Mouse (Mus musculus): ENCODE measurements around the gene Zbtb16. TPM values are rescaled to one million over a fixed set of nuclear protein-coding genes. Genes with fewer than 3 reads are reported as not detected.
A peak's percentile ranks its signal among the peaks of the same experiment; 100 is the strongest.

Zbtb16 gene
- total RNA-seq, 1 experiment: 0.36 TPM

DNA sequence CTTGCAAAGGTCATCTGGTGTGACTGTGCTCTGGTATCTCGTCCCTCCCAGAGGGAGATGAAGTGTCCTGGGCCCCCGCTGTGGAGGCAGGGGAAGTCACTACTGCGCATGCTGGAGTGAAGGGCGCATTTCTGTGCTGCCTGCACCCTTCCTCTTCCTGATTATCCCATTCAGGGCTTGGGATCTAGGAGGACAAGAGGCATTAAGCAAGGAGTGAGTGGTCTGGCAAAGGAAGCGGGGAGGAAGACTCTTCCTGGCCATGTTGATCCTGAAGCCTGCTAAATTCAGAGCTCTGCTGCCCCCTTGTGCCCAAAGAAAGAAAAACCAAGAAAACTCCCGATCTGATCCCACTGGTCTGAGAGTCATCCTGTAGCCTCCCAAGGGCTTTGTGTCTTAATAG is 217.4 kb downstream of the Zbtb16 start:
- in situ Hi-C loops (cut with MboI; ENCODE audit: low sequenced_read_pairs in 2 of 2, unreplicated experiment in 2 of 2): no loop called here
- H3K9ac ChIP-seq (ENCODE audit: insufficient read depth, low read depth, low read length, poor library complexity, severe bottlenecking): no peak overlapping the region
- H3K36me3 ChIP-seq (ENCODE audit: control insufficient read depth, insufficient read depth, low read length, poor library complexity, severe bottlenecking): no peaks in the 10 kb centered on the region
- no peak for TF ChIP-seq HCFC1 (IDR thresholded peaks at IDR 0.05; ENCODE audit: borderline replicate concordance, insufficient read depth, low read length)
- peak; percentile 68 for TF ChIP-seq ZC3H11A (IDR thresholded peaks at IDR 0.05; ENCODE audit: borderline replicate concordance, low read depth, low read length)
- TF ChIP-seq CHD2 (IDR thresholded peaks at IDR 0.05; ENCODE audit: low read depth, low read length): no peak
- no peak for TF ChIP-seq ZNF384 (IDR thresholded peaks at IDR 0.05; ENCODE audit: low read depth, low read length)
- no peaks in the 10 kb centered on the region for H3K4me1 ChIP-seq (ENCODE audit: control insufficient read depth in 2 of 2, insufficient read depth in 2 of 2, low read length in 2 of 2, poor library complexity in 1 of 2)
- no peak overlapping the region for H3K27ac ChIP-seq (ENCODE audit: insufficient read depth, low read depth, low read length, poor library complexity, severe bottlenecking)
- DNase-seq (ENCODE audit: low read depth, low spot score): peak; percentile 86
- no peaks in the 10 kb centered on the region for H3K9me3 ChIP-seq (ENCODE audit: control insufficient read depth, insufficient read depth, low read depth, low read length)
- 0 out of 4 replicates have a peak overlapping the region, but pooled peaks of 1 of the 2 experiments have one; percentile 20 for H3K4me3 ChIP-seq (ENCODE audit: insufficient read depth in 1 of 2, low read depth in 1 of 2, low read length in 2 of 2, poor library complexity in 1 of 2, severe bottlenecking in 1 of 2)

DNA sequence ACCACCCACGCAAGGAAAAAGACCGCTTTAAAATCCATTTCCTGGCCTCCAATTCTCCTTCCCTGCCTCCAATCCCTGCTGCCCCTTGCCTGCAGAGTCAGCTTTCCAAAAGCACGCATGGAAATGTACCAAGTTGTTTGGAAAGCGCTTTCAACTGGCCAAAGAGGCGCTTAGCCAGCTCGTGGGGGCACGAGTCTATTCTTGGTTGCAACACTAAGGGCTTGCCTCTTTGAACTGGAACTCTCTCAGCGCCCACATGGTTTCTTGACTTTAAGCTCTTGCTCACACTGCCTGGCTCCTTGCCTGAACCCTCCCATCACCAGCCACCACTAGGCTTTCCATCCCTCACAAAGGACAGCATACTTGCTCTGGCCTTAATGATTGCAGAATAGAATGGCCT is 217.9 kb downstream of the Zbtb16 start:
- H3K27ac ChIP-seq (ENCODE audit: insufficient read depth, low read depth, low read length, poor library complexity, severe bottlenecking): no peak overlapping the region
- no peak overlapping the region for H3K9ac ChIP-seq (ENCODE audit: insufficient read depth, low read depth, low read length, poor library complexity, severe bottlenecking)
- in situ Hi-C loops (cut with MboI; ENCODE audit: low sequenced_read_pairs in 2 of 2, unreplicated experiment in 2 of 2): no loop called here
- H3K36me3 ChIP-seq (ENCODE audit: control insufficient read depth, insufficient read depth, low read length, poor library complexity, severe bottlenecking): no peaks in the 10 kb centered on the region
- no peak overlapping the region for H3K4me3 ChIP-seq (ENCODE audit: insufficient read depth in 1 of 2, low read depth in 1 of 2, low read length in 2 of 2, poor library complexity in 1 of 2, severe bottlenecking in 1 of 2)
- no peaks in the 10 kb centered on the region for H3K9me3 ChIP-seq (ENCODE audit: control insufficient read depth, insufficient read depth, low read depth, low read length)
- no peak for TF ChIP-seq HCFC1 (IDR thresholded peaks at IDR 0.05; ENCODE audit: borderline replicate concordance, insufficient read depth, low read length)
- TF ChIP-seq MAFK (IDR thresholded peaks at IDR 0.05; ENCODE audit: insufficient read depth, low read depth, low read length): no peak
- no peak for TF ChIP-seq ZNF384 (IDR thresholded peaks at IDR 0.05; ENCODE audit: low read depth, low read length)
- no peak for TF ChIP-seq CHD2 (IDR thresholded peaks at IDR 0.05; ENCODE audit: low read depth, low read length)
- TF ChIP-seq ZC3H11A (IDR thresholded peaks at IDR 0.05; ENCODE audit: borderline replicate concordance, low read depth, low read length): no peak
- DNase-seq (ENCODE audit: low read depth, low spot score): no peak
- no peaks in the 10 kb centered on the region for H3K4me1 ChIP-seq (ENCODE audit: control insufficient read depth in 2 of 2, insufficient read depth in 2 of 2, low read length in 2 of 2, poor library complexity in 1 of 2)

DNA sequence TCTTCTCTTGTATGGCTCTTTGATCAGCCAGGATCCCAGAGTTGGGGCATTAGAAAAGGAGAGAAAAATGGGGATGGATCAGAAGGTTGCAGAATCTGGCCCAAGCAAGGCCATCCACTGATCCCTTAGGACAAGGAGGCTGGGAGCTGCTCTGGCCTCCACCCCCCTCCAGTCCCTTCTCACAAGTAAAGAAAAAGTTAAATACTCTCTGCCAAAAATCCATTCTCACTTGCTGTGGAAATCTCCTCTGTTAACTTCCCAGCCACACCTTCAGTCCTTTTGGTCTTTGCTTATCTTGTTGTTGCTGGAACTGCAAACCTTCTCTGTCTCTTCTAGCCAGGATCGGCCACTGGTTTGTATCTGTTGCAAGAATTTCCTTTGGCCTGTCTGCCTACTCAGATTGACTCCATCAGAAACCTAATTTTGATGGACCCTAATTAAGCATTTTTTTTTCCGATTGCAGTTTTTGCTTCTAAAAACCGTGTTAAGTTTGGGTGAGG is 218.5 kb downstream of the Zbtb16 start:
- H3K4me3 ChIP-seq (ENCODE audit: insufficient read depth in 1 of 2, low read depth in 1 of 2, low read length in 2 of 2, poor library complexity in 1 of 2, severe bottlenecking in 1 of 2): no peak overlapping the region
- no peak overlapping the region for H3K9ac ChIP-seq (ENCODE audit: insufficient read depth, low read depth, low read length, poor library complexity, severe bottlenecking)
- in situ Hi-C loops (cut with MboI; ENCODE audit: low sequenced_read_pairs in 2 of 2, unreplicated experiment in 2 of 2): no loop called here
- TF ChIP-seq CHD2 (IDR thresholded peaks at IDR 0.05; ENCODE audit: low read depth, low read length): no peak
- no peak for TF ChIP-seq ZC3H11A (IDR thresholded peaks at IDR 0.05; ENCODE audit: borderline replicate concordance, low read depth, low read length)
- no peak for TF ChIP-seq MAFK (IDR thresholded peaks at IDR 0.05; ENCODE audit: insufficient read depth, low read depth, low read length)
- no peak for TF ChIP-seq ZNF384 (IDR thresholded peaks at IDR 0.05; ENCODE audit: low read depth, low read length)
- TF ChIP-seq HCFC1 (IDR thresholded peaks at IDR 0.05; ENCODE audit: borderline replicate concordance, insufficient read depth, low read length): no peak
- H3K36me3 ChIP-seq (ENCODE audit: control insufficient read depth, insufficient read depth, low read length, poor library complexity, severe bottlenecking): no peaks in the 10 kb centered on the region
- H3K4me1 ChIP-seq (ENCODE audit: control insufficient read depth in 2 of 2, insufficient read depth in 2 of 2, low read length in 2 of 2, poor library complexity in 1 of 2): no peaks in the 10 kb centered on the region
- no peak for DNase-seq (ENCODE audit: low read depth, low spot score)
- no peak overlapping the region for H3K27ac ChIP-seq (ENCODE audit: insufficient read depth, low read depth, low read length, poor library complexity, severe bottlenecking)
- no peaks in the 10 kb centered on the region for H3K9me3 ChIP-seq (ENCODE audit: control insufficient read depth, insufficient read depth, low read depth, low read length)

DNA sequence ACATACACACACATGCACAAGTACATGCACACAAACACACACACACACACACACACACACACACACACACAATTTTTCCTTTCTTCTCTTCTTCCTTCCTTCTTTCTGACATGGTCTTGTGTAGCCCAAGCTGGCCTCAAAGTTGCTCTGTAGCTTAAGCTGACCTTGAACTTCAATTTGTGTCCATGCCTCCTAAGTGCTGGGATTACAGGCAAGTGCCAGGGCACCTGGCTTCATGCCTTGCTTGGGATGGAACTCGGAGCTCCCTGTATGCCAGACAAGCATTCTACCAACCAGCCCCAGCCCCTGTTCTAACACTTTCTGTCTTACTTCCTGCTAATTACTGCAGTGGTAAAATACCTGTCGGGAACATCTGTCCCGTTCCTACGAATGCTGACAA is 222.8 kb downstream of the Zbtb16 start:
- TF ChIP-seq ZNF384 (IDR thresholded peaks at IDR 0.05; ENCODE audit: low read depth, low read length) (no peak), HCFC1 (IDR thresholded peaks at IDR 0.05; ENCODE audit: borderline replicate concordance, insufficient read depth, low read length) (no peak), MAFK (IDR thresholded peaks at IDR 0.05; ENCODE audit: insufficient read depth, low read depth, low read length) (no peak), CHD2 (IDR thresholded peaks at IDR 0.05; ENCODE audit: low read depth, low read length) (no peak), ZC3H11A (IDR thresholded peaks at IDR 0.05; ENCODE audit: borderline replicate concordance, low read depth, low read length) (no peak)
- DNase-seq (ENCODE audit: low read depth, low spot score): no peak
- Histone ChIP-seq H3K27ac (ENCODE audit: insufficient read depth, low read depth, low read length, poor library complexity, severe bottlenecking) (no peak overlapping the region), H3K4me3 (ENCODE audit: insufficient read depth in 1 of 2, low read depth in 1 of 2, low read length in 2 of 2, poor library complexity in 1 of 2, severe bottlenecking in 1 of 2) (no peak overlapping the region), H3K9ac (ENCODE audit: insufficient read depth, low read depth, low read length, poor library complexity, severe bottlenecking) (no peak overlapping the region), H3K4me1 (ENCODE audit: control insufficient read depth in 2 of 2, insufficient read depth in 2 of 2, low read length in 2 of 2, poor library complexity in 1 of 2) (no peaks in the 10 kb centered on the region), H3K36me3 (ENCODE audit: control insufficient read depth, insufficient read depth, low read length, poor library complexity, severe bottlenecking) (no peaks in the 10 kb centered on the region), H3K9me3 (ENCODE audit: control insufficient read depth, insufficient read depth, low read depth, low read length) (no peaks in the 10 kb centered on the region)
- in situ Hi-C loops (cut with MboI; ENCODE audit: low sequenced_read_pairs in 2 of 2, unreplicated experiment in 2 of 2): no loop called here

DNA sequence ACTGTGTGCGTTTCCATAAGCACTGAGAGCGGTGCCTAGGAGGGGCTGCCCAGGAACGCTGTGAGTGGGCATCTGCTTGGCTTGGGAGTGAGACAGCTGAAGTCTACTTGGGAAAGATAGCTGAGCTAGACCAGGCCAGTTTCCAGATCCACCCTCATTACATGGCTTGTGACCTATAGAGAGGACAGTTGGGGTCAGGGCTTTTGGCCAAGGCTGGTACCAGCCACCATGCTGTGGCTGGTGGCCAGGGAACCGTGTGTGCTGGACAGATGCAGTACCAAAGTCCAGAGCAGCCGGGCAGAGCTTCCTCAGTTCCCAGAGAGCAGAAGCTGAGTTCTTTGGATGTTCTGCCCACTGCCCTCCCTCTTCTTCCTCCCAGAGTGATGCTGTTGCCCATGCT is 223.5 kb downstream of the Zbtb16 start:
- DNase-seq (ENCODE audit: low read depth, low spot score): no peak

More for the DNA sequence above, 223.5 kb downstream of the Zbtb16 start:
- Histone ChIP-seq H3K9ac (ENCODE audit: insufficient read depth, low read depth, low read length, poor library complexity, severe bottlenecking) (no peak overlapping the region), H3K9me3 (ENCODE audit: control insufficient read depth, insufficient read depth, low read depth, low read length) (no peaks in the 10 kb centered on the region), H3K27ac (ENCODE audit: insufficient read depth, low read depth, low read length, poor library complexity, severe bottlenecking) (no peak overlapping the region), H3K4me1 (ENCODE audit: control insufficient read depth in 2 of 2, insufficient read depth in 2 of 2, low read length in 2 of 2, poor library complexity in 1 of 2) (no peaks in the 10 kb centered on the region), H3K4me3 (ENCODE audit: insufficient read depth in 1 of 2, low read depth in 1 of 2, low read length in 2 of 2, poor library complexity in 1 of 2, severe bottlenecking in 1 of 2) (no peak overlapping the region), H3K36me3 (ENCODE audit: control insufficient read depth, insufficient read depth, low read length, poor library complexity, severe bottlenecking) (no peaks in the 10 kb centered on the region)
- in situ Hi-C loops (cut with MboI; ENCODE audit: low sequenced_read_pairs in 2 of 2, unreplicated experiment in 2 of 2): no loop called here
- no peak for TF ChIP-seq ZNF384 (IDR thresholded peaks at IDR 0.05; ENCODE audit: low read depth, low read length)
- TF ChIP-seq MAFK (IDR thresholded peaks at IDR 0.05; ENCODE audit: insufficient read depth, low read depth, low read length): no peak
- TF ChIP-seq ZC3H11A (IDR thresholded peaks at IDR 0.05; ENCODE audit: borderline replicate concordance, low read depth, low read length): no peak
- TF ChIP-seq HCFC1 (IDR thresholded peaks at IDR 0.05; ENCODE audit: borderline replicate concordance, insufficient read depth, low read length): no peak
- TF ChIP-seq CHD2 (IDR thresholded peaks at IDR 0.05; ENCODE audit: low read depth, low read length): no peak
